Mouse (Mus musculus): ENCODE measurements at regions not wholly inside any gene's neighbourhood (a gene's known extent, or its start where the extent isn't known, plus 50 kb on each side); places are given as distances from the start of the nearest gene placed in this dataset.
"Not testable (repeated sequence)": the region's sequence is repeated elsewhere in the genome, so short reads cannot be mapped to it uniquely, and the experiment has no call there.

DNA sequence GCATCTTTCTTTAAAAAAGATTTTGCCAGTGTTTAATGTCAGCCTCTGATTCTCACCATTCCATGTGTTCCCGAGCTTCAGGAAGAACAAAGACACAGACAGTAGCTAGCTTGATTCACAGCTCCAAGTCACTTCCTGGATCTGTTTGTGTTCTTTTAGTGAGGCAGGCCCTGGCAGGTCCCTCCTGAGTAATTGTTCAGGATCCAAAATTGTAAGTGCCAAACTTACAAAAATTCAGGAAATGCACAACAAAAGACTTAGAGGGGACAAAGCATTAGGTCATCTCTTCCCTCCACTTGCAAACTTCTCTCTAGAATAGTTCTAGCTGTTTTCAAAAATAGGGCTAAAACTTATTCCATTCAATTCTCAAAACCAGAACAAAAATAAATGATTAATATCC, 546.3 kb upstream of the Klf6 start:
- Histone ChIP-seq H3K9me3 (no peaks in the 10 kb centered on the region), H3K27ac (no peak overlapping the region), H3K4me3 (replicated peaks) (no peak overlapping the region), H3K4me1 (replicated peaks) (0 out of 2 replicates have a peak, but pooled peaks cover 3% of the 10 kb centered on the region), H3K9ac (replicated peaks) (no peak overlapping the region), H3K4me2 (replicated peaks) (no peak overlapping the region), H3K36me3 (no peaks in the 10 kb centered on the region), H3K27me3 (no peaks in the 10 kb centered on the region)
- WGBS, result 62% methylated on average over 1 of the region's 1 CpGs
- ATAC-seq, result no peak

GRCm38 (mm10) chr13:5317941-5318856, 543.1 kb upstream of the Klf6 start:
- Histone ChIP-seq H3K4me2 (replicated peaks) (no peak overlapping the region), H3K9me3 (no peaks in the 10 kb centered on the region), H3K4me3 (replicated peaks) (no peak overlapping the region)

GRCm38 (mm10) chr13:5345712-5346111, 515.6 kb upstream of the Klf6 start:
- ATAC-seq, result no peak
- no peaks in the 10 kb centered on the region for H3K9me3 ChIP-seq
- no peak overlapping the region for H3K27ac ChIP-seq
- H3K27me3 ChIP-seq, result no peaks in the 10 kb centered on the region
- no peak overlapping the region for H3K9ac ChIP-seq (replicated peaks)
- no peaks in the 10 kb centered on the region for H3K4me1 ChIP-seq (replicated peaks)
- H3K36me3 ChIP-seq, result no peaks in the 10 kb centered on the region
- no peak overlapping the region for H3K4me3 ChIP-seq (replicated peaks)
- H3K4me2 ChIP-seq (replicated peaks), result no peak overlapping the region
- WGBS, result 80% methylated on average over 4 of the region's 4 CpGs

More at GRCm38 (mm10) chr13:5317941-5318856, 543.1 kb upstream of the Klf6 start:
- Histone ChIP-seq H3K4me1 (replicated peaks) (0 out of 2 replicates have a peak, but pooled peaks cover 2% of the 10 kb centered on the region), H3K36me3 (no peaks in the 10 kb centered on the region), H3K27me3 (no peaks in the 10 kb centered on the region), H3K9ac (replicated peaks) (no peak overlapping the region), H3K27ac (no peak overlapping the region)
- no peak for ATAC-seq
- 82% methylated on average over 5 of the region's 5 CpGs for WGBS

DNA sequence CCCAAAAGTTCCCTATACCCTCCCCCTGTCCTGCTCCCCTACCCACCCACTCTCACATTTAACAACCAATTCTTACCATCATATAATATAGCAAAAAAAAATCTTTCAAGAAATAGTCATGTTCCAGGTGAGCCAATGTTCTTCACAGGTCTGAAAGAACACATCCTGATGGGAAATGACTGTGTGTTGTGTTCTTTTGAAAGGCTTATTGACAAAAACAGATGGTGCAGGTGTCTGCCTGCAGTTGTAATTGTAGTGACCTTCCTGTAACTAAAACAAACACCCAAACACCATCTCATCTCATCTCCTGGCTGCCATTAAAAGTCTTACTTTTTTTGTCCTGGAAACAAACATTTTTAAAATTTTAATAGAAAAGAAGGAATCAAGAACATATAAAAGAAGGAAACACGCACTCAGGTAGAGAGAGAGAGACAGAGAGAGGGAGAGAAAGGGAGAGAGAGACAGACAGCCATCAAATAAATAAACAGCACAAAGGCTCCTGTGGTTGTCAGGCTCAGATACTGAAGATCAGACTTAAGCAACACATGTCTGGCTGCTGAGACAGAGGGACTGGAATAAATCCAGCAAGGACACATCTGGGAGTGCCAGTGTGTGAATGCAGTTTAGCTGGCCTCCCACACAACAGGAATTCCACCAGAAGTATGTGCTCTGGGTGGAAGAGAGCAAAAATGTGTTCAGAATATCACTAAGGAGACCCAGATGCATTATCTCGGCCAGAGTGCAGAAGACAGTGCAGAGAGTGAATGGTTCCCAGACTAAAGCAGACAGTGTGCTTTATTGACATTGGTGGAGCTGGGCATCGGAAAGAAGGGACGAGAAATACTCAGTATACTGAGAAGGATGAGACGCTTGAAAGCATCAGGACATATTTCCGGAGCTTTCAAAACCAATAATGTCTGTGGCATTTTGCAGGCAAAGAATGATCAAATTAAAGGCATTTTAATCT, 513.5 kb upstream of the Klf6 start:
- Histone ChIP-seq H3K27me3 (no peaks in the 10 kb centered on the region), H3K9ac (replicated peaks) (no peak overlapping the region), H3K4me1 (replicated peaks) (no peaks in the 10 kb centered on the region), H3K27ac (no peak overlapping the region), H3K4me3 (replicated peaks) (no peak overlapping the region), H3K36me3 (no peaks in the 10 kb centered on the region), H3K9me3 (no peaks in the 10 kb centered on the region), H3K4me2 (replicated peaks) (no peak overlapping the region)
- no peak for ATAC-seq
- WGBS, result 75% methylated on average over 6 of the region's 6 CpGs

DNA sequence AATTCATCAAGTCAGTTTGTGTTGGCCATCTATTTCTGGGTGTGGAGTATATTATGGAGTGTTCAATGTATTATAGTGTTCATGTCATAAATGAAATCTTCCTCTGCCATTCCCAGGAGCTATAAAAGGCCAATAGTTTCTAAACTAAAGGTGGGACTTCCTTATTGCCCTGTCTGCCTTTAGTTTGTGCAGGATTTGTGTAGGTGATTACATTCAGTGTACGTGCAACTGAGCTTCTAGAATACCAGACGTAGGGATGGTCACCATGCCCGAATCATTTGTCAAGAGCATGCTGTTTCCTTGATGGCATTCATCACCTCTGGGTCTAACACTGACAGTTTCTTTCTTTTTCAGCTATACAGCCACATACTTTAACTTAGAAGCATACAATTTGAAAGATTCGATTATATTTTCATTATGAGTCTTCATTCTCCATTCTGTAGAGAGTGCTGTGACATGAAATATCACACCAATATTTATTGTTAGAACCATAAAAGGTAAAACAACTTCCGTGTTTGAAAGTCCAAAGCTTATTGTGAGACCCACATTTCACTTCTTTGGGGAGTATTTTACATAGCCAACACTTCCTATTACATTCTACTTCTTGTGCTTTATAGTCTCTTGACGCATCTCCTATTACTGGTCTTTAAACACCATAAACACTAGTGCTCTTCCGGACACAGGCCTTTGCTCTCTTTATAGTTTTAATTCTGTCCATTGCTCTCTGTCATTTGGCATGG, 494.1 kb upstream of the Klf6 start:
- no peak for ATAC-seq
- Histone ChIP-seq H3K9me3 (no peaks in the 10 kb centered on the region), H3K4me1 (replicated peaks) (no peaks in the 10 kb centered on the region), H3K36me3 (no peaks in the 10 kb centered on the region), H3K27me3 (no peaks in the 10 kb centered on the region), H3K9ac (replicated peaks) (no peak overlapping the region), H3K4me3 (replicated peaks) (no peak overlapping the region), H3K4me2 (replicated peaks) (no peak overlapping the region), H3K27ac (no peak overlapping the region)
- 87% methylated on average over 7 of the region's 7 CpGs for WGBS

DNA sequence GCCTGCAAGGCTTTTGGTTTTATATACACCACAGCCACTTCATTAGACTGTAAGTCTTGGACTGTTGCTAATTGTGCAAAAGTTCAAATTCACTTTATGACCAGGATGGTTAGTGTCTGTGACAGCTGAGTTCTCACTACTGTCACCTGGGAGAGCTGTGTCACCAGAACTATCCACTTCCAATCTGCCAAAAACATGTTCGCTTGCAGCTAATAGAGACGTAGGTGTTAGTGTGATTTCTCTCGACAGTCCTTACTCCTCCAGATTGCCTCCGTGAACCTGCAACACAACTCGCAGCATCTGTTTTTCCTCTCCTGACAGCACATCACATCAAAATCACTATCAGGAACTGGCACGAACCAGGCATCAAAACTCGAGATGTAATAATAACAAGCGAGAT, 491.3 kb upstream of the Klf6 start:
- no peaks in the 10 kb centered on the region for H3K36me3 ChIP-seq
- no peaks in the 10 kb centered on the region for H3K27me3 ChIP-seq
- H3K27ac ChIP-seq, result no peak overlapping the region
- H3K4me1 ChIP-seq (replicated peaks), result no peaks in the 10 kb centered on the region
- no peak overlapping the region for H3K9ac ChIP-seq (replicated peaks)
- H3K4me2 ChIP-seq (replicated peaks), result no peak overlapping the region
- no peak overlapping the region for H3K4me3 ChIP-seq (replicated peaks)
- WGBS, result 89% methylated on average over 8 of the region's 8 CpGs
- no peak for ATAC-seq
- H3K9me3 ChIP-seq, result no peaks in the 10 kb centered on the region

DNA sequence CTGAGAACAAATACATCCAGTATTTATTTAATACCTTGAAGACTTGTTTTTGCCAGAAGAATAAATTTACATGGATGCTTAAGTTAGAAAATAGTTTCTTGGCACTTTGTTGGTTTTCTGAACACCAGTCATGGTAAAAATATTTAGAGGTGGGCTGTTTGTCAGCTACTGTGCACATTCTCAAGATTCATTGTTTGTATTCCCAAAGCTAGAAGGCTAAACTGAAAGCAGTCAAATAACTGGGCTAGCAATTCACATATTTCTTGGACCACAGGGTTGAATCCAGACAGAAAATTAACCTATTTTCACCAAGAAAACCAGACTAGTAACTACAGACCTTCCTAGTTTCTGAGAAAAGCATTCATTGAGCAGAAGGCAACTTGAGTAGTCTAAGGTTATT, 488.1 kb upstream of the Klf6 start:
- ATAC-seq, result no peak

GRCm38 (mm10) chr13:5408226-5408804, 453.0 kb upstream of the Klf6 start:
- H3K9ac ChIP-seq (replicated peaks), result no peak overlapping the region
- H3K4me2 ChIP-seq (replicated peaks), result no peak overlapping the region
- WGBS, result 90% methylated on average over 4 of the region's 4 CpGs
- no peaks in the 10 kb centered on the region for H3K9me3 ChIP-seq
- H3K27ac ChIP-seq, result no peak overlapping the region
- H3K4me1 ChIP-seq (replicated peaks), result no peaks in the 10 kb centered on the region
- no peaks in the 10 kb centered on the region for H3K36me3 ChIP-seq
- no peak for ATAC-seq
- H3K27me3 ChIP-seq, result no peaks in the 10 kb centered on the region
- no peak overlapping the region for H3K4me3 ChIP-seq (replicated peaks)

More for the DNA sequence above, 488.1 kb upstream of the Klf6 start:
- Histone ChIP-seq H3K27me3 (no peaks in the 10 kb centered on the region), H3K9me3 (no peaks in the 10 kb centered on the region), H3K27ac (no peak overlapping the region), H3K4me1 (replicated peaks) (no peaks in the 10 kb centered on the region), H3K4me3 (replicated peaks) (no peak overlapping the region), H3K36me3 (no peaks in the 10 kb centered on the region), H3K4me2 (replicated peaks) (no peak overlapping the region), H3K9ac (replicated peaks) (no peak overlapping the region)

DNA sequence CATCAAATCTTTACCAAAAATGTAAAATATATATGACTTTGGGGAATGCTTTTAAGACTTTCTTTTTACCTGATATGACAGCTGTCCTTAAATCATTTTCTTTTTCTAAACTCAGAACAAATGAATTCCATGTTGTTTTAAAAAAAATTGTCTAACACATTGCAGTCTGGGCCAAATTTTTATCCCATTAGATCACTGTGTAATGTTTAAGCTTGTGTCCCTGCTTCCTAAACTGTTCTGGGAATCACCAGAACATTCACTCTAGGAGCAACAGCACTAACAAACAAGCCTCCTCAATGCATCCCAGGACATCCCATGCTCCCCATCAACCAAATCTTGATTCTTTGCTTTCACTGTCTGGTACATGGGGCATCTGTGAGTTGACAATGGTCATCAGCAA, 449.2 kb upstream of the Klf6 start:
- Histone ChIP-seq H3K4me2 (replicated peaks) (no peak overlapping the region), H3K36me3 (no peaks in the 10 kb centered on the region), H3K27ac (no peak overlapping the region), H3K27me3 (no peaks in the 10 kb centered on the region), H3K9ac (replicated peaks) (no peak overlapping the region), H3K9me3 (no peaks in the 10 kb centered on the region), H3K4me3 (replicated peaks) (no peak overlapping the region), H3K4me1 (replicated peaks) (no peaks in the 10 kb centered on the region)
- no peak for ATAC-seq

- H3K27ac ChIP-seq; H3K4me2 ChIP-seq (replicated peaks); H3K36me3 ChIP-seq; H3K4me3 ChIP-seq (replicated peaks); H3K27me3 ChIP-seq; H3K4me1 ChIP-seq (replicated peaks); H3K9me3 ChIP-seq; ATAC-seq; H3K9ac ChIP-seq (replicated peaks): not testable (repeated sequence)
Measured at GRCm38 (mm10) chr13:5413009-5413408, 448.3 kb upstream of the Klf6 start.

DNA sequence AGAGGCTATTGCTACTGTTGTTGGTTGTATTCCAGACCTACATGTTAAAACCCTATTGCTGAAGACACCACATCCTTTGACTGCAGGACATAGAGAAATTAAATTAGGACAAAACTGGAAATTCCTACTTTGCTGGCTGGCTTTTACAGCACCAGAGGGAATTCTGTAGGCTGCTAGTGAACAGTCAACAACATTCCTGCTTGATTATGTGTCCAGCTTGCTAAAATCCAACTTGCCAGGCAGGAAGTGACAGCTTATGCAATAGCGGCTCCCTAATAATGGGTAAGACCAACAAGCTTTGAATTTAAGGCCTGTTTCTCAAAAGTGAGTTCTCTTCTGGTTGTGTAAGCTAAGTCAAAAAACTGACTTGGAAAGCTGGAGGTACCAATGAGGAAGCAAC, 437.2 kb upstream of the Klf6 start:
- 88% methylated on average over 1 of the region's 1 CpGs for WGBS
- ATAC-seq, result no peak
- H3K4me2 ChIP-seq (replicated peaks), result no peak overlapping the region

More for the DNA sequence above, 437.2 kb upstream of the Klf6 start:
- no peaks in the 10 kb centered on the region for H3K9me3 ChIP-seq
- no peaks in the 10 kb centered on the region for H3K27me3 ChIP-seq
- no peak overlapping the region for H3K9ac ChIP-seq (replicated peaks)
- H3K4me1 ChIP-seq (replicated peaks), result no peaks in the 10 kb centered on the region
- H3K36me3 ChIP-seq, result no peaks in the 10 kb centered on the region
- H3K27ac ChIP-seq, result no peak overlapping the region
- no peak overlapping the region for H3K4me3 ChIP-seq (replicated peaks)
